Comparison of ENCODE assay signal across 9 mouse cellular contexts in the genomic region with DNA sequence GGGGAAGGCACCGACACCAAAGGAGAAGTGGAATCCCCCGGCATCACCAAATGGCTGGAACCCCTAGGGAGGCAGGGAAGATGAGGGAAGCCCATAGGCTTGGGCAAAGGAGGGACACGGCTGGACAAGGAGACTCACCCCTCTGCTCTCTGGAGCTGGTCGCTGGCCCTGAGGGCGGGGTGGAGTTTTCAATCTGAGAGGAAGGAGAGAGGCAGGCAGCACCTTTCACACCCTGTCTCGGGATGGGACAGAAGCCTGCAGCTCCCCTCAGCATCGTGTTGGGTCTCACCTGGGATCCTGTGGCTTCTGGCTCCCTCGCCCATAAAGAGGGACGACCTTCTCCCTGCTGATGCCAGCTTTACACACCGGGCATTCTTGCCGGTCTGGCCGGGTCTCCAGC. TPM values are rescaled to one million over a fixed set of nuclear protein-coding genes. Genes with fewer than 3 reads are reported as not detected.
A peak's percentile ranks its signal among the peaks of the same experiment; 100 is the strongest.
DNase-seq lines count a peak whose midpoint lies in the region; ATAC-seq and TF ChIP-seq lines count a peak whose summit lies in the region.
"Had no signal": no experiment of that assay in that cellular context is flagged by ENCODE, and none has a peak within 500 bp of the region (broad histone marks: within the 10 kb centered on the region; RNA-seq: fewer than 3 reads in every experiment).

No protein-coding gene starts in this region.

- peak overlapping the region; percentile 72; the same call in 1 of the 2 replicates for H3K4me2 ChIP-seq in liver, embryonic 11.5 days
- no peak overlapping the region for H3K4me2 ChIP-seq in liver, postnatal 0 days (ENCODE audit: low read depth, low read length)
- H3K4me2 ChIP-seq in forebrain, postnatal 0 days (ENCODE audit: low read depth), result peak overlapping the region; percentile 86; the same call in 1 of the 2 replicates
- H3K4me2 ChIP-seq in liver, embryonic 15.5 days, result peak overlapping the region; percentile 97

- H3K9ac ChIP-seq in liver, embryonic 11.5 days (ENCODE audit: low read depth, low read length), result peak overlapping the region; percentile 90; the same call in 1 of the 2 replicates
- no peak overlapping the region for H3K9ac ChIP-seq in liver, postnatal 0 days (replicated peaks)
- H3K9ac ChIP-seq in forebrain, postnatal 0 days, result no peak overlapping the region
- H3K9ac ChIP-seq in liver, embryonic 15.5 days, result 0 out of 2 replicates have a peak overlapping the region, but pooled peaks have one; percentile 85

- TF ChIP-seq EP300 in liver, postnatal 0 days (IDR thresholded peaks at IDR 0.05; ENCODE audit: low read depth), result no peak

- H3K9me3 ChIP-seq in liver, embryonic 11.5 days (ENCODE audit: control insufficient read depth, low read length), result no peaks in the 10 kb centered on the region
- H3K9me3 ChIP-seq in liver, postnatal 0 days (ENCODE audit: low read length), result no peaks in the 10 kb centered on the region
- no peaks in the 10 kb centered on the region for H3K9me3 ChIP-seq in forebrain, postnatal 0 days (ENCODE audit: low read length)
- no peaks in the 10 kb centered on the region for H3K9me3 ChIP-seq in liver, embryonic 15.5 days (replicated peaks)

- TF ChIP-seq CTCF in liver, postnatal 0 days (IDR thresholded peaks at IDR 0.05; ENCODE audit: low read depth), result no peak
- no peak for TF ChIP-seq CTCF in forebrain, postnatal 0 days (IDR thresholded peaks at IDR 0.05; ENCODE audit: low read depth)
- TF ChIP-seq CTCF in gastrocnemius, adult 2 months (IDR thresholded peaks at IDR 0.05), result no peak

- peaks cover 11% of the 10 kb centered on the region for H3K36me3 ChIP-seq in liver, embryonic 11.5 days (ENCODE audit: control insufficient read depth, insufficient read depth, low read length)
- peaks cover 8% of the 10 kb centered on the region for H3K36me3 ChIP-seq in liver, postnatal 0 days (replicated peaks; ENCODE audit: insufficient read depth, low read length)
- peaks cover 11% of the 10 kb centered on the region for H3K36me3 ChIP-seq in forebrain, postnatal 0 days (ENCODE audit: insufficient read depth)
- peaks cover 20% of the 10 kb centered on the region for H3K36me3 ChIP-seq in liver, embryonic 15.5 days (replicated peaks)

- no peak overlapping the region for H3K27ac ChIP-seq in liver, embryonic 11.5 days (ENCODE audit: low read depth, low read length)
- H3K27ac ChIP-seq in liver, postnatal 0 days (ENCODE audit: low read depth), result no peak overlapping the region
- H3K27ac ChIP-seq in forebrain, postnatal 0 days (ENCODE audit: low read depth, low read length), result no peak overlapping the region
- H3K27ac ChIP-seq in liver, embryonic 15.5 days (replicated peaks), result no peak overlapping the region
- H3K27ac ChIP-seq in gastrocnemius, adult 2 months, result no peak overlapping the region

- H3K27me3 ChIP-seq in liver, embryonic 11.5 days (replicated peaks; ENCODE audit: control insufficient read depth, insufficient read depth, low read length), result no peaks in the 10 kb centered on the region
- H3K27me3 ChIP-seq in liver, postnatal 0 days (ENCODE audit: insufficient read depth, low read length), result no peaks in the 10 kb centered on the region
- H3K27me3 ChIP-seq in forebrain, postnatal 0 days (ENCODE audit: insufficient read depth, low read length), result no peaks in the 10 kb centered on the region
- no peaks in the 10 kb centered on the region for H3K27me3 ChIP-seq in liver, embryonic 15.5 days

- ATAC-seq in liver, embryonic 11.5 days (replicated peaks; ENCODE audit: low FRiP score), result no peak
- ATAC-seq in liver, postnatal 0 days, result no peak
- ATAC-seq in forebrain, postnatal 0 days, result no peak
- no peak for ATAC-seq in liver, embryonic 15.5 days (ENCODE audit: insufficient read depth)

- H3K4me3 ChIP-seq in liver, embryonic 11.5 days (ENCODE audit: low read depth, low read length), result peak overlapping the region; percentile 84
- H3K4me3 ChIP-seq in liver, postnatal 0 days (ENCODE audit: low read depth, low read length), result no peak overlapping the region
- H3K4me3 ChIP-seq in forebrain, postnatal 0 days (ENCODE audit: low read depth, low read length), result no peak overlapping the region
- peak overlapping the region; percentile 89; the same call in 1 of the 2 replicates for H3K4me3 ChIP-seq in liver, embryonic 15.5 days (replicated peaks)
- H3K4me3 ChIP-seq in gastrocnemius, adult 2 months, result no peak overlapping the region

- H3K4me1 ChIP-seq in liver, embryonic 11.5 days (replicated peaks; ENCODE audit: control insufficient read depth, insufficient read depth, low read length), result peaks cover 29% of the 10 kb centered on the region
- H3K4me1 ChIP-seq in liver, postnatal 0 days (ENCODE audit: insufficient read depth), result peaks cover 41% of the 10 kb centered on the region
- peaks cover 16% of the 10 kb centered on the region for H3K4me1 ChIP-seq in forebrain, postnatal 0 days (ENCODE audit: insufficient read depth)
- H3K4me1 ChIP-seq in liver, embryonic 15.5 days (replicated peaks), result peaks cover 70% of the 10 kb centered on the region

- intact Hi-C loops in gastrocnemius, adult 2 months (cut with DNase I), result no loop called here

- 87% methylated on average over 12 of the region's 12 CpGs for WGBS in liver, embryonic 11.5 days
- WGBS in liver, postnatal 0 days (ENCODE audit: insufficient replicate concordance), result 93% methylated on average over 12 of the region's 12 CpGs
- 87% methylated on average over 12 of the region's 12 CpGs for WGBS in forebrain, postnatal 0 days
- 85% methylated on average over 12 of the region's 12 CpGs for WGBS in liver, embryonic 15.5 days (ENCODE audit: insufficient replicate concordance)

- peak; percentile 1 for DNase-seq in adrenal gland, postnatal 10 days
- no peak for DNase-seq in adrenal gland, adult 8-10 months
- no peak for DNase-seq in liver, embryonic 11.5 days (ENCODE audit: low spot score)
- no peak for DNase-seq in liver, postnatal 0 days
- no peak for DNase-seq in forebrain, postnatal 0 days
- no peak for DNase-seq in gastrocnemius, adult 2 months
- DNase-seq in right cerebral cortex, postnatal 10 days (ENCODE audit: low spot score in 2 of 2), result no peak
- DNase-seq: kidney, postnatal 36 days had no signal

RNA-seq across cellular contexts. Expression of a gene that starts 1.7 kb away (rescaled TPM):
- total RNA-seq in adrenal gland, postnatal 10 days (2021), result 10 to 100 TPM; 70.4 to 71.5 TPM
- 100 to 1,000 TPM in 1 of 4 experiments, 10 to 100 TPM in 3; 72.6 to 101 (median 84.6) TPM for total RNA-seq in adrenal gland, adult 8-10 months (2022)
- 109 TPM in 2 replicates for polyA plus RNA-seq in liver, embryonic 11.5 days (2014; fragmentation: Nextera tagmentation; extraction: Ambion mirVana)
- 78.4 and 80.0 TPM in 2 replicates for polyA plus RNA-seq in liver, postnatal 0 days (2015; fragmentation: Nextera tagmentation; extraction: Ambion mirVana)
- 39.0 and 45.3 TPM in 2 replicates for total RNA-seq in forebrain, postnatal 0 days (2014; rRNA removed)
- polyA plus RNA-seq in forebrain, postnatal 0 days (2015; fragmentation: Nextera tagmentation; extraction: Ambion mirVana), result 245 and 252 TPM in 2 replicates
- polyA plus RNA-seq in liver, embryonic 15.5 days (2015; fragmentation: Nextera tagmentation; extraction: Ambion mirVana), result 88.4 and 106 TPM in 2 replicates
- 10 to 100 TPM; 16.8 to 24.0 TPM for total RNA-seq in gastrocnemius, adult 2 months (2021)

RNA-seq across cellular contexts. Expression of a gene that starts 2.3 kb away (rescaled TPM):
- total RNA-seq in adrenal gland, postnatal 10 days (2021), result 10 to 100 TPM; 92.7 TPM
- 100 to 1,000 TPM in 3 of 4 experiments, 10 to 100 TPM in 1; 84.6 to 108 (median 101) TPM for total RNA-seq in adrenal gland, adult 8-10 months (2022)
- 57.2 and 64.8 TPM in 2 replicates for polyA plus RNA-seq in liver, embryonic 11.5 days (2014; fragmentation: Nextera tagmentation; extraction: Ambion mirVana)
- polyA plus RNA-seq in liver, postnatal 0 days (2015; fragmentation: Nextera tagmentation; extraction: Ambion mirVana), result 9.9 and 11.1 TPM in 2 replicates
- total RNA-seq in forebrain, postnatal 0 days (2014; rRNA removed), result 187 and 217 TPM in 2 replicates
- polyA plus RNA-seq in forebrain, postnatal 0 days (2015; fragmentation: Nextera tagmentation; extraction: Ambion mirVana), result 88.5 and 104 TPM in 2 replicates
- 21.1 and 23.6 TPM in 2 replicates for polyA plus RNA-seq in liver, embryonic 15.5 days (2015; fragmentation: Nextera tagmentation; extraction: Ambion mirVana)
- 10 to 100 TPM; 75.6 to 75.7 TPM for total RNA-seq in gastrocnemius, adult 2 months (2021)

RNA-seq across cellular contexts. Expression of a gene that starts 4.1 kb away (rescaled TPM):
- 1 to 10 TPM; 2.0 to 4.3 TPM for total RNA-seq in adrenal gland, postnatal 10 days (2021)
- total RNA-seq in adrenal gland, adult 8-10 months (2022), result 1 to 10 TPM in 3 of 4 experiments, under 1 TPM in 1; 0.52 to 2.4 (median 1.4) TPM
- polyA plus RNA-seq in liver, embryonic 11.5 days (2014; fragmentation: Nextera tagmentation; extraction: Ambion mirVana), result 1.3 and 1.7 TPM in 2 replicates
- 1.4 and 1.9 TPM in 2 replicates for polyA plus RNA-seq in liver, postnatal 0 days (2015; fragmentation: Nextera tagmentation; extraction: Ambion mirVana)
- 1.8 and 2.8 TPM in 2 replicates for total RNA-seq in forebrain, postnatal 0 days (2014; rRNA removed)
- 0.92 and 1.2 TPM in 2 replicates for polyA plus RNA-seq in forebrain, postnatal 0 days (2015; fragmentation: Nextera tagmentation; extraction: Ambion mirVana)
- polyA plus RNA-seq in liver, embryonic 15.5 days (2015; fragmentation: Nextera tagmentation; extraction: Ambion mirVana), result 0.70 and 0.88 TPM in 2 replicates
- total RNA-seq in gastrocnemius, adult 2 months (2021), result under 1 TPM in 1 of 2 experiments, not detected in 1; 0.31 TPM

RNA-seq across cellular contexts. Expression of a gene that starts 10.7 kb away (rescaled TPM):
- 10 to 100 TPM; 39.0 to 52.4 TPM for total RNA-seq in adrenal gland, postnatal 10 days (2021)
- 10 to 100 TPM; 30.8 to 55.5 (median 44.0) TPM for total RNA-seq in adrenal gland, adult 8-10 months (2022)
- 10.4 and 11.4 TPM in 2 replicates for polyA plus RNA-seq in liver, embryonic 11.5 days (2014; fragmentation: Nextera tagmentation; extraction: Ambion mirVana)
- polyA plus RNA-seq in liver, postnatal 0 days (2015; fragmentation: Nextera tagmentation; extraction: Ambion mirVana), result 3.6 and 4.9 TPM in 2 replicates
- 56.7 and 75.2 TPM in 2 replicates for total RNA-seq in forebrain, postnatal 0 days (2014; rRNA removed)
- 3.9 and 5.9 TPM in 2 replicates for polyA plus RNA-seq in forebrain, postnatal 0 days (2015; fragmentation: Nextera tagmentation; extraction: Ambion mirVana)
- 2.4 and 2.8 TPM in 2 replicates for polyA plus RNA-seq in liver, embryonic 15.5 days (2015; fragmentation: Nextera tagmentation; extraction: Ambion mirVana)
- total RNA-seq in gastrocnemius, adult 2 months (2021), result 10 to 100 TPM; 14.0 to 14.6 TPM

RNA-seq across cellular contexts. Expression of a gene that starts 12.2 kb away (rescaled TPM):
- 10 to 100 TPM; 11.0 to 12.1 TPM for total RNA-seq in adrenal gland, postnatal 10 days (2021)
- total RNA-seq in adrenal gland, adult 8-10 months (2022), result 1 to 10 TPM; 4.7 to 7.9 (median 6.4) TPM
- polyA plus RNA-seq in liver, embryonic 11.5 days (2014; fragmentation: Nextera tagmentation; extraction: Ambion mirVana), result 18.5 and 19.8 TPM in 2 replicates
- 19.6 and 24.7 TPM in 2 replicates for polyA plus RNA-seq in liver, postnatal 0 days (2015; fragmentation: Nextera tagmentation; extraction: Ambion mirVana)
- total RNA-seq in forebrain, postnatal 0 days (2014; rRNA removed), result 1.2 and 2.4 TPM in 2 replicates
- polyA plus RNA-seq in forebrain, postnatal 0 days (2015; fragmentation: Nextera tagmentation; extraction: Ambion mirVana), result 4.2 and 4.6 TPM in 2 replicates
- polyA plus RNA-seq in liver, embryonic 15.5 days (2015; fragmentation: Nextera tagmentation; extraction: Ambion mirVana), result 14.9 and 17.6 TPM in 2 replicates
- total RNA-seq in gastrocnemius, adult 2 months (2021), result 1 to 10 TPM; 1.8 to 2.4 TPM

Comparison
In these comparisons a context has a peak if more than half of its experiments do, and no peak if none do; other contexts are left out.
1. H3K4me3 ChIP-seq: peak in liver, embryonic 11.5 days (single experiment) and liver, embryonic 15.5 days (single experiment); none in liver, postnatal 0 days (single experiment), forebrain, postnatal 0 days (single experiment) and gastrocnemius, adult 2 months (single experiment).
2. H3K9ac ChIP-seq: peak in liver, embryonic 11.5 days (single experiment) and liver, embryonic 15.5 days (single experiment); none in liver, postnatal 0 days (single experiment) and forebrain, postnatal 0 days (single experiment).